Mouse (Mus musculus) C2C12 (cell line): ENCODE data around the gene Plxdc1. TPM values are rescaled to one million over a fixed set of nuclear protein-coding genes. Genes with fewer than 3 reads are reported as not detected.
A peak's percentile ranks its signal among the peaks of the same experiment; 100 is the strongest.

Source experiments
- H3K27me3 ChIP-seq: one replicate; pipeline ENCODE4 v1.6.1; 2011; ENCODE audit not compliant: control insufficient read depth, insufficient read depth, insufficient read length
- H3K36me3 ChIP-seq: one replicate; pipeline ENCODE4 v1.6.1; 2011; ENCODE audit not compliant: control insufficient read depth, insufficient read depth
- H3K4me3 ChIP-seq: one replicate; pipeline ENCODE4 v1.5.1; 2011; ENCODE audit warnings: mild to moderate bottlenecking, control low read depth; ENCODE audit not compliant: poor library complexity, insufficient read depth, severe bottlenecking
- H3K79me2 ChIP-seq: one replicate; pipeline ENCODE4 v1.6.1; 2011; ENCODE audit not compliant: control insufficient read depth, insufficient read depth
- H3K79me3 ChIP-seq: one replicate; pipeline ENCODE4 v1.6.1; 2011; ENCODE audit warnings: low read depth, control low read depth
- H3ac ChIP-seq: one replicate; pipeline ENCODE3; 2011; ENCODE audit warnings: low read depth; ENCODE audit not compliant: control insufficient read depth, insufficient read length
- CEBPB ChIP-seq: IDR thresholded peaks from one replicate; pipeline ENCODE4 v1.6.1; 2011; ENCODE audit warnings: low read depth, mild to moderate bottlenecking, control low read depth, moderate library complexity
- CTCF ChIP-seq: IDR thresholded peaks from one replicate; pipeline ENCODE4 v1.5.1; 2011; ENCODE audit not compliant: control insufficient read depth, insufficient read depth, insufficient read length
- FOSL1 ChIP-seq: IDR thresholded peaks from one replicate; pipeline ENCODE4 v1.8.0; 2011; ENCODE audit warnings: mild to moderate bottlenecking, low read length; ENCODE audit not compliant: poor library complexity, insufficient read depth, severe bottlenecking
- MAX ChIP-seq: IDR thresholded peaks from one replicate; pipeline ENCODE4 v1.6.1; 2011; ENCODE audit warnings: mild to moderate bottlenecking, control low read depth
- MYOD1 ChIP-seq: IDR thresholded peaks from one replicate; pipeline ENCODE4 v1.6.1; 2011; ENCODE audit warnings: low read depth; ENCODE audit not compliant: control insufficient read depth, insufficient read length
- MYOG ChIP-seq: IDR thresholded peaks from one replicate; pipeline ENCODE4 v1.6.1; 2011; ENCODE audit not compliant: control insufficient read depth, insufficient read length; ENCODE audit errors: extremely low read depth
- USF1 ChIP-seq: IDR thresholded peaks from one replicate; pipeline ENCODE4 v1.6.1; 2011; ENCODE audit warnings: low read depth, mild to moderate bottlenecking, control low read depth, moderate library complexity
- polyA plus RNA-seq: library from polyadenylated mRNA; unstranded; fragments of >200 nt; fragmentation: generic; extraction: Trizol; gene quantifications from one replicate; pipeline ENCODE4 v1.2.1, GENCODE M21; 2012; ENCODE audit warnings: missing spikeins

Gene Plxdc1
- polyA plus RNA-seq, 1 experiment = 0.25 TPM

- peak within 1 kb of the TSS; percentile 51 for H3K4me3 ChIP-seq
- H3K27me3 ChIP-seq = no peaks in the 10 kb centered on the region
- H3K79me2 ChIP-seq = peaks cover 21% of the 10 kb centered on the region
- TF ChIP-seq MAX (no peak), FOSL1 (no peak), MYOG (no peak), CEBPB (no peak), CTCF (no peak), USF1 (no peak), MYOD1 (no peak)
- peak within 1 kb of the TSS; percentile 76 for H3ac ChIP-seq
- H3K36me3 ChIP-seq = peaks cover 5% of the 10 kb centered on the region
- peaks cover 10% of the 10 kb centered on the region for H3K79me3 ChIP-seq
Observed at GRCm38 (mm10) chr11:98022555-98023371, 36.5 kb upstream of the Plxdc1 start, which contains the start of gene Cacnb1. TSS of gene Cacnb1 (minus strand) at chr11:98023034.

- Histone ChIP-seq H3K79me3 (peaks cover 4% of the 10 kb centered on the region), H3ac (peak overlapping the region; percentile 76), H3K4me3 (peak overlapping the region; percentile 51), H3K79me2 (peaks cover 16% of the 10 kb centered on the region), H3K27me3 (no peaks in the 10 kb centered on the region), H3K36me3 (no peaks in the 10 kb centered on the region)
- no peak for TF ChIP-seq CEBPB
- TF ChIP-seq MAX = peak; percentile 21
Observed at GRCm38 (mm10) chr11:98022253-98022554, 36.0 kb upstream of the Plxdc1 start.

GRCm38 (mm10) chr11:98021565-98022252 lies 35.5 kb upstream of the Plxdc1 start:
- H3ac ChIP-seq = peak overlapping the region; percentile 76
- H3K36me3 ChIP-seq = no peaks in the 10 kb centered on the region
- H3K4me3 ChIP-seq = peak overlapping the region; percentile 51
- H3K79me2 ChIP-seq = peaks cover 11% of the 10 kb centered on the region
- TF ChIP-seq CTCF (no peak), MYOG (no peak), MYOD1 (no peak), MAX (no peak), USF1 (no peak), CEBPB (no peak), FOSL1 (no peak)
- no peaks in the 10 kb centered on the region for H3K79me3 ChIP-seq
- no peaks in the 10 kb centered on the region for H3K27me3 ChIP-seq

GRCm38 (mm10) chr11:98021118-98021517 lies 34.9 kb upstream of the Plxdc1 start:
- TF ChIP-seq MYOD1 (peak; percentile 63), FOSL1 (no peak)
- Histone ChIP-seq H3K27me3 (no peaks in the 10 kb centered on the region), H3K79me3 (no peaks in the 10 kb centered on the region), H3K79me2 (peaks cover 10% of the 10 kb centered on the region), H3K4me3 (peak overlapping the region; percentile 51), H3ac (no peak overlapping the region), H3K36me3 (no peaks in the 10 kb centered on the region)

- H3K27me3 ChIP-seq = no peaks in the 10 kb centered on the region
- no peaks in the 10 kb centered on the region for H3K36me3 ChIP-seq
- no peak for TF ChIP-seq CTCF
- TF ChIP-seq MYOD1 = no peak
- TF ChIP-seq MAX = no peak
- TF ChIP-seq CEBPB = no peak
- TF ChIP-seq USF1 = no peak
- TF ChIP-seq FOSL1 = no peak
- no peak for TF ChIP-seq MYOG
- H3K79me3 ChIP-seq = no peaks in the 10 kb centered on the region
- H3K4me3 ChIP-seq = no peak overlapping the region
- no peak overlapping the region for H3ac ChIP-seq
- peaks cover 10% of the 10 kb centered on the region for H3K79me2 ChIP-seq
Observed at GRCm38 (mm10) chr11:98020710-98021109, 34.5 kb upstream of the Plxdc1 start.
